Mouse (Mus musculus) MEL (cell line): ENCODE data around the gene Gm15130.

Source experiments
- BHLHE40 ChIP-seq: IDR thresholded peaks from 2 replicates; pipeline ENCODE4 v1.6.1; 2012; ENCODE audit warnings: low read depth, mild to moderate bottlenecking, inconsistent platforms, low read length, improper control_type of control experiment, borderline replicate concordance
- EP300 ChIP-seq, 2 experiments: IDR thresholded peaks; 2 replicates each; pipeline ENCODE4 v1.6.1; 2011; ENCODE audit warnings: improper control_type of control experiment in 2 of 2, low read length in 2 of 2, low read depth in 1 of 2, mild to moderate bottlenecking in 1 of 2
- RCOR1 ChIP-seq: IDR thresholded peaks from 2 replicates; pipeline ENCODE4 v1.6.1; 2012; ENCODE audit warnings: low read depth, mild to moderate bottlenecking, inconsistent platforms, low read length, improper control_type of control experiment
- ZKSCAN1 ChIP-seq: IDR thresholded peaks from 2 replicates; pipeline ENCODE4 v1.6.1; 2012; ENCODE audit warnings: low read depth, mild to moderate bottlenecking, inconsistent platforms, low read length, improper control_type of control experiment, moderate library complexity

- TF ChIP-seq ZKSCAN1 (no peak), RCOR1 (no peak), BHLHE40 (no peak), EP300 (IDR thresholded peaks at IDR 0.05; ENCODE audit: low read depth in 1 of 2, low read length in 2 of 2) (no peak)
These were observed 29.3 kb upstream of the Gm15130 start for GRCm38 (mm10) chr2:111182068-111182467.
